26 mouse cellular contexts compared by ENCODE assay signal in the genomic region with DNA sequence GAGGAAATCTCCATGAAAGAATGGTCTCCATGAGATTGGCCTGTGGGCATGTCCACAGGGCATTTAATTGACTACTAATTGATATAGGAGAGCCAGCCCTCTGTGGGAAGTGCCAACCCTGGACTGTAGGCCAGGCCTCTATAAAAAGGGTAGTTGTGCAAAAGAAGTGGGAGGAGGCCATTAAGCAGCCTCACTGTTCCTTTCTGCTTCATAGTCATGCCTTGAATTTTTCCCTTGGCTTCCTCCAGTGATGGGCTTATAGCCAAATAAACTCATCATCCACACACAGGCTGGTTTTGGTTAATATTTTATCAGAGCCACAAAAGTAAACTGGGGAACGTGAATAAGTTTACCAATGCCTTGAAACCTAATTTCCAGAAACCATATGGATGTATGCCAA. TPM values are rescaled to one million over a fixed set of nuclear protein-coding genes. Genes with fewer than 3 reads are reported as not detected.
"Had no signal": no experiment of that assay in that cellular context is flagged by ENCODE, and none has a peak within 500 bp of the region (broad histone marks: within the 10 kb centered on the region; RNA-seq: fewer than 3 reads in every experiment).

No protein-coding gene starts in this region.

- H3K36me3 ChIP-seq: midbrain, embryonic 10.5 days; midbrain, embryonic 12.5 days; neural tube, embryonic 13.5 days; neural tube, embryonic 15.5 days; stomach, embryonic 15.5 days had no signal

- H3K9ac ChIP-seq: lung, embryonic 14.5 days; midbrain, embryonic 12.5 days; neural tube, embryonic 13.5 days; neural tube, embryonic 15.5 days; stomach, embryonic 15.5 days had no signal

- DNase-seq: lung, adult 18-20 months; lung, embryonic 14.5 days; lung, postnatal 10 days; lung, postnatal 4 days; midbrain, embryonic 14.5 days; retina, postnatal 1 day; right cerebral cortex, adult 18-20 months; right cerebral cortex, postnatal 25 days; right cerebral cortex, postnatal 4 days; thymus, adult 2 months; thymus, postnatal 25 days; thymus, postnatal 4 days had no signal

- H3K27ac ChIP-seq: midbrain, embryonic 10.5 days; midbrain, embryonic 12.5 days; neural tube, embryonic 13.5 days; neural tube, embryonic 15.5 days; stomach, embryonic 15.5 days; stomach, postnatal 0 days had no signal

- H3K4me1 ChIP-seq: midbrain, embryonic 10.5 days; midbrain, embryonic 12.5 days; neural tube, embryonic 13.5 days; neural tube, embryonic 15.5 days; stomach, embryonic 15.5 days had no signal

- H3K27me3 ChIP-seq: midbrain, embryonic 12.5 days; neural tube, embryonic 15.5 days; stomach, embryonic 15.5 days had no signal

- H3K4me3 ChIP-seq: midbrain, embryonic 10.5 days; midbrain, embryonic 12.5 days; myocyte; neural tube, embryonic 13.5 days; neural tube, embryonic 15.5 days; stomach, embryonic 15.5 days had no signal

- ATAC-seq: midbrain, embryonic 16.5 days had no signal

RNA-seq across cellular contexts. Expression of a gene that starts 38.2 kb away (rescaled TPM):
- total RNA-seq: megakaryocyte, adult 5-6 weeks; megakaryocyte-erythroid progenitor cell, adult 5-6 weeks had no signal
- polyA plus RNA-seq: lung, embryonic 14.5 days; lung, embryonic 16.5 days; midbrain, embryonic 10.5 days; midbrain, embryonic 12.5 days; midbrain, embryonic 14.5 days; midbrain, embryonic 16.5 days; myocyte; neural tube, embryonic 13.5 days; neural tube, embryonic 15.5 days; small intestine, adult 2 months; spleen, adult 2 months; stomach, postnatal 0 days; thymus, adult 2 months; urinary bladder, adult 2 months had no signal
